Mouse (Mus musculus): ENCODE results near the gene Glis2. TPM values are rescaled to one million over a fixed set of nuclear protein-coding genes. Genes with fewer than 3 reads are reported as not detected.

Glis2 gene
- total and polyA plus RNA-seq, 3 experiments, result 0.59 to 3.3 (median 2.5) TPM

DNA sequence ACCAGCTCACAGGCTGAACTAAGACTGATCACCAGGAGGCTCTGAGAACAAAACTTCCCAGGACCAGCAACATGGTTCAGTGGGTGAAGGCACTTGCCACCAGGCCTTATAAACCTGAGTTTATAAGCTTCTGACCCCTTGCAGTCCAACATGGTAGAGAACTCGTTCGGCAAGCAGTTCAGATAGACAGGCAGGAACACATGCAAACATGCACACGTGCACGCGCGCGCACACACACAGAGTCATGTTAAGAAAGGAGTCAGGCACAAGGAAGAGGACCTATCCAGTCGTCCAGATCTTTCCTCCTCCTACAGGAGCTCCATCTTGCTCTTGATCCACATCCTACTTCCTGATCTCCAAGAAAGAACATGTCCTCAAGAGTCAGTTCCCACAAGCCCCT is 47.7 kb upstream of the Glis2 start:
- Histone ChIP-seq H3K27me3 (replicated peaks) (no peaks in the 10 kb centered on the region), H3K79me2 (replicated peaks; ENCODE audit: control insufficient read depth, extremely low read depth, insufficient read depth, poor library complexity, severe bottlenecking) (no peaks in the 10 kb centered on the region), H3K9me3 (replicated peaks; ENCODE audit: low read length) (no peaks in the 10 kb centered on the region), H3K9ac (ENCODE audit: insufficient read depth, low read depth) (no peak overlapping the region), H3K4me2 (ENCODE audit: insufficient read depth, low read depth, poor library complexity, severe bottlenecking) (no peak overlapping the region), H3K36me3 (replicated peaks in 1 of 2; ENCODE audit: control insufficient read depth in 1 of 2, insufficient read depth in 1 of 2, low read length in 1 of 2) (peaks cover 48 to 73% of the 10 kb centered on the region in 2 experiments), H3K4me1 (ENCODE audit: control insufficient read depth in 1 of 2, insufficient read depth in 2 of 2) (peaks cover 9 to 38% of the 10 kb centered on the region in 2 experiments), H3K27ac (ENCODE audit: insufficient read depth, low read depth) (no peak overlapping the region), H3K4me3 (replicated peaks in 1 of 3; ENCODE audit: low read depth in 2 of 3, low read length in 2 of 3, poor library complexity in 1 of 3) (no peak overlapping the region)
- dilution Hi-C loops (cut with MboI; ENCODE audit: extremely low pct_ligation_motif_present, extremely low pct_unique_long_range_greater_than_20kb, low sequenced_read_pairs) (no loop called here), in situ Hi-C loops (cut with MboI; ENCODE audit: low pct_ligation_motif_present, low pct_unique_long_range_greater_than_20kb, low sequenced_read_pairs) (no loop called here)
- TF ChIP-seq E2F4 (IDR thresholded peaks at IDR 0.05; ENCODE audit: insufficient replicate concordance, low read depth, low read length) (no peak), ZMIZ1 (IDR thresholded peaks at IDR 0.05; ENCODE audit: low read depth, low read length) (no peak), UBTF (IDR thresholded peaks at IDR 0.05; ENCODE audit: low read depth, low read length) (no peak), USF1 (IDR thresholded peaks at IDR 0.05; ENCODE audit: low read depth, low read length) (no peak), MAFK (IDR thresholded peaks at IDR 0.05; ENCODE audit: insufficient replicate concordance, low read length) (no peak), GABPA (IDR thresholded peaks at IDR 0.05; ENCODE audit: insufficient replicate concordance, low read depth, low read length) (no peak), BHLHE40 (IDR thresholded peaks at IDR 0.05; ENCODE audit: low read depth, low read length) (no peak), CHD2 (IDR thresholded peaks at IDR 0.05; ENCODE audit: low read length) (no peak), MAX (IDR thresholded peaks at IDR 0.05; ENCODE audit: low read length) (no peak), SIN3A (IDR thresholded peaks at IDR 0.05; ENCODE audit: low read length) (no peak)
- DNase-seq (ENCODE audit: extremely low read depth), result no peak

DNA sequence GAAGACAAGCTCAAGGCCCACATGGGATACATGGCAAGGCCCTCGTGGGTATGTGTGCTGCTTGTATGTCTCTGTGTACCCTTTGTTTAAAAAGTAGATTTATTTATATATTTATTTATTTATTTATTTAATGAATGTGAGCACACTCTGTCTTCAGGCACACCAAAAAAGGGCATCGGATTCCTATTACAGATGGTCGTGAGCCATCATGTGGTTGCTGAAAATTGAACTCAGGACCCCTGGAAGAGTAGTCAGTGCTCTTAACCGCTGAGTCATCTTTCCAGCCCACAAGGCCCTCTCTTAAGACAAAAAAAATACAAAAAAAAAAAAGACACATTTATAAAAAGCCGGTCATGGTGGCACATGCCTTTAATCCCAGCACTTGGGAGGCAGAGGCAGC is 46.9 kb upstream of the Glis2 start:
- in situ Hi-C loops (cut with MboI; ENCODE audit: low pct_ligation_motif_present, low pct_unique_long_range_greater_than_20kb, low sequenced_read_pairs) (no loop called here), dilution Hi-C loops (cut with MboI; ENCODE audit: extremely low pct_ligation_motif_present, extremely low pct_unique_long_range_greater_than_20kb, low sequenced_read_pairs) (no loop called here)
- H3K27me3 ChIP-seq (replicated peaks), result no peaks in the 10 kb centered on the region
- no peaks in the 10 kb centered on the region for H3K9me3 ChIP-seq (replicated peaks; ENCODE audit: low read length)
- no peak overlapping the region for H3K4me2 ChIP-seq (ENCODE audit: insufficient read depth, low read depth, poor library complexity, severe bottlenecking)
- peaks cover 14 to 39% of the 10 kb centered on the region in 2 experiments for H3K4me1 ChIP-seq (ENCODE audit: control insufficient read depth in 1 of 2, insufficient read depth in 2 of 2)
- no peak overlapping the region for H3K4me3 ChIP-seq (replicated peaks in 1 of 3; ENCODE audit: low read depth in 2 of 3, low read length in 2 of 3, poor library complexity in 1 of 3)
- H3K27ac ChIP-seq (ENCODE audit: insufficient read depth, low read depth), result no peak overlapping the region
- H3K9ac ChIP-seq (ENCODE audit: insufficient read depth, low read depth), result no peak overlapping the region
- no peak for DNase-seq (ENCODE audit: extremely low read depth)
- H3K36me3 ChIP-seq (replicated peaks in 1 of 2; ENCODE audit: control insufficient read depth in 1 of 2, insufficient read depth in 1 of 2, low read length in 1 of 2), result peaks cover 48 to 77% of the 10 kb centered on the region in 2 experiments
- TF ChIP-seq CHD1 (IDR thresholded peaks at IDR 0.05; ENCODE audit: low read depth, low read length) (no peak), MAZ (IDR thresholded peaks at IDR 0.05; ENCODE audit: low read depth, low read length) (no peak), NELFE (IDR thresholded peaks at IDR 0.05; ENCODE audit: low read depth, low read length) (no peak)
- H3K79me2 ChIP-seq (replicated peaks; ENCODE audit: control insufficient read depth, extremely low read depth, insufficient read depth, poor library complexity, severe bottlenecking), result peaks cover 4% of the 10 kb centered on the region; the same call in 1 of the 2 replicates

Data from CH12.LX (cell line).